In genomic region chr4:99238305-99238704, GRCm38 (mm10) we compare ENCODE assay signal across 21 mouse cellular contexts. TPM values are rescaled to one million over a fixed set of nuclear protein-coding genes. Genes with fewer than 3 reads are reported as not detected.
DNase-seq lines count a peak whose midpoint lies in the region; ATAC-seq and TF ChIP-seq lines count a peak whose summit lies in the region.
"Had no signal": no experiment of that assay in that cellular context is flagged by ENCODE, and none has a peak within 500 bp of the region (broad histone marks: within the 10 kb centered on the region; RNA-seq: fewer than 3 reads in every experiment).

No protein-coding gene starts in this region.

- H3K27me3 ChIP-seq in hindbrain, embryonic 11.5 days (ENCODE audit: control insufficient read depth, insufficient read depth, low read length) = no peaks in the 10 kb centered on the region
- no peaks in the 10 kb centered on the region for H3K27me3 ChIP-seq in hindbrain, embryonic 14.5 days (ENCODE audit: control insufficient read depth, insufficient read depth, low read length)
- H3K27me3 ChIP-seq in midbrain, postnatal 0 days (ENCODE audit: insufficient read depth, low read length) = no peaks in the 10 kb centered on the region
- H3K27me3 ChIP-seq in midbrain, embryonic 11.5 days (ENCODE audit: control insufficient read depth, insufficient read depth, low read length) = no peaks in the 10 kb centered on the region
- no peaks in the 10 kb centered on the region for H3K27me3 ChIP-seq in Patski
- no peaks in the 10 kb centered on the region for H3K27me3 ChIP-seq in splenic B cell, adult 2 months (ENCODE audit: control insufficient read depth, insufficient read depth, low read length, poor library complexity, severe bottlenecking)
- no peaks in the 10 kb centered on the region for H3K27me3 ChIP-seq in forebrain, embryonic 13.5 days
- H3K27me3 ChIP-seq: embryonic facial prominence, embryonic 15.5 days; forebrain, embryonic 15.5 days; heart, embryonic 15.5 days; hindbrain, embryonic 15.5 days; limb, embryonic 12.5 days; midbrain, embryonic 13.5 days had no signal

- H3K4me1 ChIP-seq in hindbrain, embryonic 11.5 days (replicated peaks; ENCODE audit: control insufficient read depth, insufficient read depth, low read length) = no peaks in the 10 kb centered on the region
- H3K4me1 ChIP-seq in hindbrain, embryonic 14.5 days (replicated peaks; ENCODE audit: control insufficient read depth, insufficient read depth, low read length) = no peaks in the 10 kb centered on the region
- H3K4me1 ChIP-seq in midbrain, postnatal 0 days (ENCODE audit: insufficient read depth, low read length) = no peaks in the 10 kb centered on the region
- H3K4me1 ChIP-seq in midbrain, embryonic 11.5 days (ENCODE audit: control insufficient read depth, insufficient read depth, low read length) = no peaks in the 10 kb centered on the region
- no peaks in the 10 kb centered on the region for H3K4me1 ChIP-seq in forebrain, embryonic 13.5 days
- H3K4me1 ChIP-seq: embryonic facial prominence, embryonic 15.5 days; forebrain, embryonic 15.5 days; heart, embryonic 15.5 days; hindbrain, embryonic 15.5 days; limb, embryonic 12.5 days; midbrain, embryonic 13.5 days had no signal

- DNase-seq in hindbrain, embryonic 11.5 days (ENCODE audit: low spot score) = peak; percentile 27
- DNase-seq in hindbrain, embryonic 14.5 days (ENCODE audit: low spot score) = no peak
- DNase-seq in midbrain, postnatal 0 days (ENCODE audit: low spot score) = no peak
- no peak for DNase-seq in midbrain, embryonic 11.5 days (ENCODE audit: low spot score, missing footprints)
- no peak for DNase-seq in Patski (ENCODE audit: low read depth, low spot score)
- peak; percentile 26 for DNase-seq in splenic B cell, adult 2 months (ENCODE audit: low read depth, low spot score)
- no peak for DNase-seq in spleen, postnatal 14 days (ENCODE audit: low spot score in 2 of 2)
- DNase-seq: adrenal gland, adult 2 months; cerebellum, postnatal 25 days; gastrocnemius, postnatal 36 days; lung, postnatal 10 days; right cerebral cortex, adult 18-20 months had no signal

- H3K27ac ChIP-seq in hindbrain, embryonic 11.5 days (ENCODE audit: low read depth, low read length) = no peak overlapping the region
- no peak overlapping the region for H3K27ac ChIP-seq in hindbrain, embryonic 14.5 days
- no peak overlapping the region for H3K27ac ChIP-seq in midbrain, postnatal 0 days (ENCODE audit: low read depth, low read length)
- no peak overlapping the region for H3K27ac ChIP-seq in midbrain, embryonic 11.5 days (ENCODE audit: low read depth, low read length)
- H3K27ac ChIP-seq in forebrain, embryonic 13.5 days = no peak overlapping the region
- H3K27ac ChIP-seq: embryonic facial prominence, embryonic 15.5 days; forebrain, embryonic 15.5 days; heart, embryonic 15.5 days; hindbrain, embryonic 15.5 days; limb, embryonic 12.5 days; midbrain, embryonic 13.5 days had no signal

- H3K4me2 ChIP-seq in hindbrain, embryonic 11.5 days (replicated peaks; ENCODE audit: low read depth, low read length) = no peak overlapping the region
- no peak overlapping the region for H3K4me2 ChIP-seq in hindbrain, embryonic 14.5 days (replicated peaks)
- no peak overlapping the region for H3K4me2 ChIP-seq in midbrain, postnatal 0 days (ENCODE audit: low read depth, low read length, poor library complexity, severe bottlenecking)
- H3K4me2 ChIP-seq in midbrain, embryonic 11.5 days = no peak overlapping the region
- no peak overlapping the region for H3K4me2 ChIP-seq in forebrain, embryonic 13.5 days
- H3K4me2 ChIP-seq: embryonic facial prominence, embryonic 15.5 days; forebrain, embryonic 15.5 days; heart, embryonic 15.5 days; hindbrain, embryonic 15.5 days; limb, embryonic 12.5 days; midbrain, embryonic 13.5 days had no signal

- CTCF ChIA-PET in Patski (lab: Charles Lee) = no interaction called here

- H3K4me3 ChIP-seq in hindbrain, embryonic 11.5 days (ENCODE audit: low read depth, low read length) = no peak overlapping the region
- no peak overlapping the region for H3K4me3 ChIP-seq in hindbrain, embryonic 14.5 days (replicated peaks; ENCODE audit: low read length)
- no peak overlapping the region for H3K4me3 ChIP-seq in midbrain, postnatal 0 days (ENCODE audit: low read depth, low read length)
- no peak overlapping the region for H3K4me3 ChIP-seq in midbrain, embryonic 11.5 days (ENCODE audit: low read depth, low read length)
- no peak overlapping the region for H3K4me3 ChIP-seq in forebrain, embryonic 13.5 days
- H3K4me3 ChIP-seq: embryonic facial prominence, embryonic 15.5 days; forebrain, embryonic 15.5 days; heart, embryonic 15.5 days; hindbrain, embryonic 15.5 days; limb, embryonic 12.5 days; midbrain, embryonic 13.5 days had no signal

- no peaks in the 10 kb centered on the region for H3K9me3 ChIP-seq in hindbrain, embryonic 11.5 days (ENCODE audit: control insufficient read depth, low read length)
- no peaks in the 10 kb centered on the region for H3K9me3 ChIP-seq in hindbrain, embryonic 14.5 days (ENCODE audit: control insufficient read depth, low read length)
- no peaks in the 10 kb centered on the region for H3K9me3 ChIP-seq in midbrain, postnatal 0 days (ENCODE audit: low read length)
- no peaks in the 10 kb centered on the region for H3K9me3 ChIP-seq in midbrain, embryonic 11.5 days (ENCODE audit: control insufficient read depth, low read length)
- H3K9me3 ChIP-seq in forebrain, embryonic 13.5 days (replicated peaks) = no peaks in the 10 kb centered on the region
- H3K9me3 ChIP-seq: embryonic facial prominence, embryonic 15.5 days; forebrain, embryonic 15.5 days; heart, embryonic 15.5 days; hindbrain, embryonic 15.5 days; limb, embryonic 12.5 days had no signal

- ATAC-seq in hindbrain, embryonic 11.5 days (ENCODE audit: low FRiP score) = no peak
- no peak for ATAC-seq in hindbrain, embryonic 14.5 days (ENCODE audit: low FRiP score)
- no peak for ATAC-seq in midbrain, postnatal 0 days (ENCODE audit: low FRiP score)
- ATAC-seq in midbrain, embryonic 11.5 days (ENCODE audit: low FRiP score) = no peak
- ATAC-seq in Patski = no peak
- ATAC-seq in forebrain, embryonic 13.5 days = no peak
- ATAC-seq: forebrain, embryonic 15.5 days; midbrain, embryonic 13.5 days had no signal

- peak; percentile 57 for TF ChIP-seq CTCF in midbrain, postnatal 0 days (IDR thresholded peaks at IDR 0.05)
- TF ChIP-seq CTCF in Patski (IDR thresholded peaks at IDR 0.05) = peak; percentile 24

- H3K36me3 ChIP-seq in hindbrain, embryonic 11.5 days (ENCODE audit: control insufficient read depth, insufficient read depth, low read length) = no peaks in the 10 kb centered on the region
- peaks cover 6% of the 10 kb centered on the region; the same call in 1 of the 2 replicates for H3K36me3 ChIP-seq in hindbrain, embryonic 14.5 days (replicated peaks; ENCODE audit: control insufficient read depth, insufficient read depth)
- no peaks in the 10 kb centered on the region; the same call in 1 of the 2 replicates for H3K36me3 ChIP-seq in midbrain, postnatal 0 days (ENCODE audit: insufficient read depth, low read length)
- peaks cover 2% of the 10 kb centered on the region; the same call in 1 of the 2 replicates for H3K36me3 ChIP-seq in midbrain, embryonic 11.5 days (ENCODE audit: control insufficient read depth, insufficient read depth, low read length)
- no peaks in the 10 kb centered on the region for H3K36me3 ChIP-seq in splenic B cell, adult 2 months (ENCODE audit: control insufficient read depth, insufficient read depth, low read length, poor library complexity, severe bottlenecking)
- H3K36me3 ChIP-seq in forebrain, embryonic 13.5 days (ENCODE audit: poor library complexity, severe bottlenecking) = peaks cover 14% of the 10 kb centered on the region; the same call in 1 of the 2 replicates
- H3K36me3 ChIP-seq: embryonic facial prominence, embryonic 15.5 days; G1E had no signal

- POLR2A ChIA-PET in Patski (lab: Charles Lee) = no interaction called here

- in situ Hi-C loops in Patski (cut with MboI; ENCODE audit: low pct_unique_long_range_greater_than_20kb) = no loop called here

- no peak overlapping the region for H3K9ac ChIP-seq in hindbrain, embryonic 11.5 days (ENCODE audit: low read depth, low read length)
- no peak overlapping the region for H3K9ac ChIP-seq in hindbrain, embryonic 14.5 days
- H3K9ac ChIP-seq in midbrain, postnatal 0 days (replicated peaks; ENCODE audit: low read length, poor library complexity, severe bottlenecking) = no peak overlapping the region
- H3K9ac ChIP-seq in midbrain, embryonic 11.5 days (ENCODE audit: low read length) = no peak overlapping the region
- H3K9ac ChIP-seq in forebrain, embryonic 13.5 days = no peak overlapping the region
- H3K9ac ChIP-seq: embryonic facial prominence, embryonic 15.5 days; forebrain, embryonic 15.5 days; heart, embryonic 15.5 days; hindbrain, embryonic 15.5 days; limb, embryonic 12.5 days; midbrain, embryonic 13.5 days had no signal

- WGBS in hindbrain, embryonic 11.5 days = 93% methylated on average over 2 of the region's 2 CpGs
- 95% methylated on average over 2 of the region's 2 CpGs for WGBS in hindbrain, embryonic 14.5 days
- WGBS in midbrain, postnatal 0 days = 94% methylated on average over 2 of the region's 2 CpGs
- WGBS in midbrain, embryonic 11.5 days = 93% methylated on average over 2 of the region's 2 CpGs
- WGBS in forebrain, embryonic 13.5 days = 93% methylated on average over 2 of the region's 2 CpGs

RNA-seq across cellular contexts. Expression of gene Atg4c, which starts 44.6 kb away (rescaled TPM):
- polyA plus RNA-seq in hindbrain, embryonic 11.5 days (2014; fragmentation: Nextera tagmentation; extraction: Ambion mirVana) = 13.7 and 16.8 TPM in 2 replicates
- polyA plus RNA-seq in hindbrain, embryonic 14.5 days (2014; fragmentation: Nextera tagmentation; extraction: Ambion mirVana) = 19.2 and 20.4 TPM in 2 replicates
- 8.7 and 13.9 TPM in 2 replicates for total RNA-seq in midbrain, postnatal 0 days (2014; rRNA removed)
- polyA plus RNA-seq in midbrain, postnatal 0 days (2015; fragmentation: Nextera tagmentation; extraction: Ambion mirVana) = 15.8 and 16.0 TPM in 2 replicates
- polyA plus RNA-seq in midbrain, embryonic 11.5 days (2014; fragmentation: Nextera tagmentation; extraction: Ambion mirVana) = 13.7 and 16.7 TPM in 2 replicates
- polyA plus RNA-seq in Patski (2021) = 10.9 TPM
- 13.9 and 14.6 TPM in 2 replicates for polyA plus RNA-seq in forebrain, embryonic 13.5 days (2015; fragmentation: Nextera tagmentation; extraction: Ambion mirVana)
- total RNA-seq: G1E had no signal
- polyA plus RNA-seq: G1E had no signal

RNA-seq across cellular contexts. Expression of gene Gm12689, which starts 57.4 kb away (rescaled TPM):
- 0.17 and 0.18 TPM in 2 replicates for polyA plus RNA-seq in hindbrain, embryonic 11.5 days (2014; fragmentation: Nextera tagmentation; extraction: Ambion mirVana)
- polyA plus RNA-seq in hindbrain, embryonic 14.5 days (2014; fragmentation: Nextera tagmentation; extraction: Ambion mirVana) = 0.24 and 0.35 TPM in 2 replicates
- total RNA-seq in midbrain, postnatal 0 days (2014; rRNA removed) = not detected in 2 replicates
- polyA plus RNA-seq in midbrain, postnatal 0 days (2015; fragmentation: Nextera tagmentation; extraction: Ambion mirVana) = 0.20 and 0.37 TPM in 2 replicates
- 0.33 TPM in 1 of 2 replicates, not detected in the other for polyA plus RNA-seq in midbrain, embryonic 11.5 days (2014; fragmentation: Nextera tagmentation; extraction: Ambion mirVana)
- polyA plus RNA-seq in Patski (2021) = not detected
- 0.13 and 0.32 TPM in 2 replicates for polyA plus RNA-seq in forebrain, embryonic 13.5 days (2015; fragmentation: Nextera tagmentation; extraction: Ambion mirVana)
- total RNA-seq: G1E; gastrocnemius, postnatal 36 days had no signal
- polyA plus RNA-seq: G1E; heart, embryonic 15.5 days; neural tube, embryonic 11.5 days had no signal

Comparison
In these comparisons a context has a peak if more than half of its experiments do, and no peak if none do; other contexts are left out.
1. DNase-seq: peak in hindbrain, embryonic 11.5 days (single experiment) and splenic B cell, adult 2 months (single experiment); none in hindbrain, embryonic 14.5 days (single experiment), midbrain, postnatal 0 days (single experiment), midbrain, embryonic 11.5 days (single experiment), Patski (single experiment) and spleen, postnatal 14 days (0 of 2).